Mouse (Mus musculus) adrenal gland, adult 18-20 months (tissue): ENCODE data around the gene Gm10644. TPM values are rescaled to one million over a fixed set of nuclear protein-coding genes. Genes with fewer than 3 reads are reported as not detected.
A peak's percentile ranks its signal among the peaks of the same experiment; 100 is the strongest.

Experiments
- DNase-seq, 2 experiments: peaks; one replicate each; pipeline ENCODE4 v3.0.0; 2021 to 2022; ENCODE audit warnings: low spot score in 2 of 2
- total RNA-seq, 2 experiments: library from RNA; stranded (reverse); gene quantifications; 1 replicate in 1 of 2; 2 replicates in 1 of 2; pipeline ENCODE4 v1.2.3; 2021

Gm10644 gene
- total RNA-seq, 2 experiments from 2014 or later: 1.2 to 1.7 TPM

DNA sequence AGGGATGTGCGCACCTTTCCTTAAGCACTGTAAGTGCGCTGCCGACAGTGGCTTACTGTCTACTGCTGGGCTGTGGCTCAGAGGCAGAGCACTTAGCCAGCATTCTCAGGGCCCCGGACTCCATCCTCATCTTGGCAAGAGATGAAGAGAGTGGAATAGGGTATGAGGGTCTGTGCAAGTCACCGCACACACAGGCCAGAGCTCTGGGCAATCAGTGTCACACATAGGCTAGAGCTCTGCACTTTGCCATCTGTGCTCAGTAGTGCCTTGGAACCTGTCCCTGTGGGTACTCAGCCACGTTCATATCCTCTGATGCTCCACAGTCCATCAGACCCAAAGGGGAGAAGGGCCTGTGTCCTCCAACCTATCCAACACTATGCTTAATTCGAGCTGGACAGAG, 26.5 kb upstream of the Gm10644 start:
- DNase-seq: no peak

DNA sequence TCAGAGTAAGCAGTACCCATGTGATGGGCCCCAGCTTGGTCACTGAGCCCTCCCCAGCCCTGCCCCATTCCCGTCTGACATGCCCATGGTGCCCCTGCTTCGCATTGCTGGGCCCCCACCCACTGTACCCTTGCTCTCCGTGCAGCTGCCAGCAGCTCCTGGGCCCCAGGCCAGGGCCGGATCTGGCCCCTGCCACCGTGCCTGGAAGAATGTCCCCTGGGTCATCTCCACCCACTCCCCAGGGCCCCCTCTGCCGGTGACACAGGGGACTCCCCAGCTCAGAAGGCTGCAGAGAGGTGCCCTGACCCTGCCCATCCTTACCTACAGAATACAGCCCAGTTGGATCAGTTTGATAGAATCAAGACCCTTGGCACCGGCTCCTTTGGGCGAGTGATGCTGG, 25.8 kb upstream of the Gm10644 start:
- no peak for DNase-seq

DNA sequence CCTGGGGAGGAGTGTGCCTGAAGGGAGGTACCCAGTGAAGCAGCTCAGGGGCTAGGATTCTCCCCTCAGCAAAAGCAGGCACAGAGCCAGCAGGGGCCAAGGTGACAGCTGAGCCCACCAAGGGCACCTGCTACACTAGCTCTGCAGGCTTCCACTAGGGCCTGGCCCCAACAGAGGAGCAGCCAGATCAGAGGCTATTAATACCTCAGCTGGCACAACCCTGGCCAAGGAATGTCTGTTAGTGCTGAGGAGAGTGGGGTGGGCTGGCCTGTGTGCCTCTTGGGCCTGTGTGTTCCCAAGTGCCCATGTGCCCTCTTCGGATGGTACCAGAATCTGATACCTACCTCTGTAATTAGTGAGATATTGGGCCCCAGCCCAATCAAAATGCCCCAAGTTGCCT, 25.2 kb upstream of the Gm10644 start:
- DNase-seq: no peak

DNA sequence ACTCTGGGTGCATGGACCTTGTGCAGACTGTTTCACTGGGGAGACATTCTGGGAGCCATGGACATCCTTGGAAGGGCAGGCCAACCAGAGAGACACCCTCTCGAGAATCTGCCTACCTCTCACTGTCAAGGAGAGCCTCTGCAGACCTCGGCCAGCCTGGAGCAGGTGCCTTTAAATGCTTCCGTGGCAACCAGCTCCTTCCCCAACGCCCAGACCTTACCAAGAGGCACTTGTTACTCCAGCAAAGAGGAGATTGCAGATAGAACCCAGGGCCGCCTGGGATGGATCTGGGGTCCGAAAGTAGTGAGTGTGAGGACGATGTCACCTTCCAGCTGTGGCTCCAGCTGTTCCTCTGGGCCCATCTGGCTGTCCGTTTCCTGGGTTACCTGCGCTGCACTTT, 23.2 kb upstream of the Gm10644 start:
- no peak for DNase-seq

DNA sequence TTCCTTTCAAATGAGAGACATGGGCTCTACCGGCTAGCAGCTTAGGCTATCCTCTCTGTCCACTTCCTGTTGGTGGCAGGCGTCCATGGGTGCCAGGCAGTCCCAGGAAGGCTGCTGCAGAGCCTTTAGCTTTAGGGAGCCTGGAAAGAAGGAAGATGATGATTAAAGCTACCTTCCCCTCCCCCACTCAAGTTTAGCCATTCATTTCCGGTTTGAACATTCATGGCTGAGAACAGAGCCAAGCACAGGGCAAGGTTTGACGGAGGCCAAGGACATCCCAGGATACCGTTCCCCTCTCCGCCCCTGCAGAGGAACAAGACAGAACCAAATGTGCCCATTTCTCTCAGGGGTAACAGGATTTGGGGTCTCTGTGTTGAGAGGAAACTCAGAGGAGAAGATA, 22.6 kb upstream of the Gm10644 start:
- no peak for DNase-seq

DNA sequence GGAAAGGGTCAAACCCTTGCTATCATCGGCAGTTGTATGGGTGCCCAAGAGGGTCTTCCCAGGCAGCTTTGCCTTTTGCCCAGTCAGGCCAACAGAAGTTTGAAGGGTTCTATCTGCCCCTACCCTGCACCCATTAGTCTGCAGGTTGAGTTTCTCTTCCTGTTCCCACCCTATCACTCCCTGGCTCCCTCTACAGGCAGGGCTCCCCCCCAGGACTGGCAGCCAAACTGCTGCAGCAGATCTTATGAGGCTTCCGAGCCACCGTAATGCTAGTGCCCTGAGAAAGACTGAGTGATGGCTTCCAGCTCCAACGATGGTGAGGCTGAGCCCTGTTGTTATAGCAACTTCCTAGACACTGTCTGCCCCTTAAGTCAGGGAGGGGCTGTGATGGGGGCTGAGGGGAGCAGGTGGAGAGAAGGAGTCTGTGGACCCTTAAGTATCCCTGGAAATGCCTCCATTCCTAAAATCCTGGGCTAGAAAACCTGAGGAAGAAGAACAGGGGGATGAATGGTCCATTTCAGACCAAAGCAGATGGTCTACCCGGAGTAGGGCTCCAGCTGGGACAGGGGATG, 21.9 kb upstream of the Gm10644 start:
- no peak for DNase-seq

DNA sequence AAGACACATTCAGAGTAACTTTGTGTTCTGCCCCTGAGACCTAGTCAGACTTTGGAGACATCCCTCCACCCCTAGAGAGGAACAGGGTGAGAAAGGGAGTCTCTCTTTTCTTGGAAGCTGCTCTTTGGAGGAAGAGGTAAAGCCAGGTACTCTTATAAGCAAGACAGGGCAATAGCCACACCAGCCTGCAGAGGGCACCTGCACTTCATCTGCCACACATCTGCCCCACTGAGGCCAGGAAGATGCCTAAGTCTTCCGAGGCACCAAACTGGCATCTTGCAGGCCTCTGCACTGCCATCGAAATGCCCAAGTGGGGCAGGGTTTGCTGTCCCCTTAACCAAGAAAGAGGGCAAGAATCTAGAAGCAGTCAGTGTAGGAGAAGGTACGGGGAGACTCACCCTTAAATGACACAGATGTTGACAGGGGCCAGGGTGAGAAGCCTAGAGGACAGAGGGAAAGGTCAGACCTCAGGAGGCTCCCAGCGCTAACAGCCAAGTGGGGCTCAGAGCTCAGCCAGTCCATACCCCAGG, 21.2 kb upstream of the Gm10644 start:
- no peak for DNase-seq

DNA sequence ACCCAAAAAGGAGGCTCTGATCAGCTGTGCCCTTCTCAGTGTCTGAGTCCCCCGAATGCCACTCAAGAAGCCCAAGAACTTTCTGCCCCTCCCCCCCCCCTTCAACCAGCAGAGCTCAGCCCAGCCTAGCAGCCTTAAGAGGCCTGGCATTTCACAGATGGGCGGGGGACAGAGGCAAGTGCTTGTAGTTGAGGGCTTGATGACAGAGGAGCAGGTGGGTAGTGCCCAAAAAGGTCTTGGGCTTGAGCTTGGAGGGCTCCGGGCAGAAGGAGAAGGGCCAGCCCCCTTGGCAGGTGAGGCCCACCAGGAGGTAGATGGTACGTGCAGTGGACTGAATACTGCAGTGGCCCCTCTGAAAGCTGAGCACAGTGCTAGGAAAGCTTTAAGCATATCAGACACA, 19.5 kb upstream of the Gm10644 start:
- DNase-seq: no peak

DNA sequence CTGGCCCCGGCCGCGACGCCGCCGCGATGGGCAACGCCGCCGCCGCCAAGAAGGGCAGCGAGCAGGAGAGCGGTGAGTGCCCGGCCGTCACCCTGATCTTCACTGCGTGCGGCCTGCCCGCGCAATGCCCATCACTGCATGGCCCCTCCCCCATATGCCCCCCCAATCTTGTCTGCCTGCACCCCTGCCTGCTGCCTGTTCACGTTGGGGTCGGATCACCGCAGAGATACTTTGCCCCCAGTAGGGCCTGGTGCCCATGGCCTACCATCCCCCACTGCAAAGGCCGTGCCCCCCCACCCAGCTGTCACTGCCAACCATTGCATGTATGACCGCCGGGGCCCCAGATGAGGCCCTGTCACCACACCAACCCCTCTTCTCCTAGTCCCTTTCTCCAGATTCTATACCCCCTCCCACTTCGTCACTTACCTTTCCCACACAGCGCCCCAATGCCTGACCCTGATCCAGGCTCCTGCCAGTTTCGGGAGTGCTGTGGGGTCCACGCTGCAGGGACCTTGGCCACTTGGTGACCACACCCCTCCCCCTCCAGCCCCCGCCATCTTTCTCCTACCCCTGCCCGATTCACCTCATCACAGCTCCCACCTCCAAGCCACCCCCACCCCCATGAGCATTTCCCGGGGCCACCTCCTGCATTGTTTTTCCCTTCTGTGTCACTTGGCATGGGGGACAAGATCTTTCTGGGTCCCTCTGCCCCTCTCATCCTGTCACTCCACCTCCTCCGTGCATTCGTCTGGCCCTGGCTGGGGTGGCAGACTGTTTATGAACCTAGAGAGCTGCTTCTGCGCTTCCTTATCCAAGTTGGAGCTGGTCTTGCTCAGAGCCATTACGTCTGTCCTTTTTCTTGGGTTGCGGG, 18.4 kb upstream of the Gm10644 start:
- no peak for DNase-seq

DNA sequence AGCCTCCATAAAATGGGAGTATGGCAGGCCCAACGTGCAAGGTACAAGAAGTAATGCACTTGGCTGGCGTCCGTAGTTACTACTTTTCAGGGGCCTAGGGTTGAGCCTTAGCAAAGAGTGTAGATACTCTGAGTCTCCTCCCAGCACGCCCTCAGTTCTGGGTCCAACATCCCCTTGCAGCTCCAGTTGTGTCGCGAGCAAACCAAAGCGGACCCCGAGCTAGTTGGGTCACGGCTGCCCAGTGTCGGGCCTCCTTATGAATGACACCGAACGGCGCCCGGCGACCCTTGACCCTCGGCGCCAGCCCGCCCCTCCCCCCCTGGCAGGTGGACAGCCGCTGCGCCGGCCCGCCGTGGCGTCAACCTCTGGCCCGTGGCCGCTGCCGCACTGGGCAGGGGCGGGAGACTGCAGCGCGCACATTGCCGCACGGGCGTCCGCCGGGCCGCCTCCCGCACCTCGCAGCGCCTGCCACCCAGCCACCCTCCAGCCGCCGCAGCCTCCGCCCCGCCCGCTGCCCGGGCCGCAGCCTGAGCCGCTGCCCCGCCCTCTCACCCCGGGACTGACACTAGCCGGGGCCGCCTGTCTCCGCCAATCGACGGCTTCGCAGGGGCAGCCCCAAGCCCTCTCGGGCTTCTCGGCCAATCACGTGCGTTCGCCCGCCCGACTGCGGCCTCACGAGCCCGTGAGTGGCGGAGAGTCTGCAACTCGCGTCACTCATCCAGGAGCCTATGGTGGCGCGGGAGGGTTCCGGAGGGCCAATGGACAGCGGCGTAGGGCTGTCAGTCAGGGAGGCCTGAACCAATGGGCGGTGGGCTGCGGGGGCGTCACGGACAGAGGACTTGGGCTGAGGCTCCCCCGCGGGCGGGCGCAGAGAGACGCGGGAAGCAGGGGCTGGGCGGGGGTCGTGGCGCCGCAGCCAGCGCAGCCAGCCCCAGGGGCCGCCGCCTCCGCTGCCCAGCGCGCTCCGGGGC, 17.4 kb upstream of the Gm10644 start, which contains the start of gene Prkaca:
TSS of gene Prkaca (plus strand) at position 844 of the 971 bp plus-strand sequence.
- DNase-seq: peak; percentile 91 to 93

DNA sequence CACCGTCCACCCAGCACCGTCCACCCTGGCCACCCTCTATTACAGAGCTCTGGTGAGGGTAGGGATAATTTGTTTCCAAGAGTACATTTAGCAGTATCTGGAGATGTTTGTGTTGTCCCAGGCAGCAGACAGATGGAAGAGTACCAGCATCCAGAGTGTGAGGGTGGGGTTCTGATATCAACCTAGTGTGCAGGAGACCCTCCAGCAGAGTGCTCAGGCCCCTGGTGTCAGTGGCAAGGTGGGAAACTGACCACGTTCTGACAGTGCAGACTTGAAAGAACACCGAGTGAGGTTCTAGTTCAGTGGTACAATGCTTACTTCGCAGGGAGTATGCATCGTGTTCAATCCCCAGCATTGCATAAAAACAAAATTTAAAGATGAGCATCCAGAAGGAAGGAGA, 16.7 kb upstream of the Gm10644 start:
- no peak for DNase-seq

DNA sequence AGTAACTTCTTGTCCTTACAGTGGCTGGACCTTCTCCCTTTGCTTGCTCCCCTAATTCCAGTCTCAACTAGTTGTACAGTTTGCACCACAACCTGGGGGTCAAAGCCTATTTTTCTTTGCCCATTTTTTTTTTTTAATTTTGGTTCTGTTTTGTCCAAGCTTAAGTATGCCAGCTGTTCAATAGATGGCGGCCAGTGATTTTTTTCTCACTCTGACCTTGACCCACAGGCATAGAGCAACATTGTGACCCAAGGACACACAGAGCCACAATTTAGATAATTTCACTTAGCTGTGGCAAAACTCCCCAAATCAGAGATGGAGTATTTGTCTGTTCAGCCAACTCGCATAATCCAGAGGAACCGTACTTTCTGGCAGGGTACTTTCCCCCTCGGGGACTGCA, 16.1 kb upstream of the Gm10644 start:
- DNase-seq: no peak

DNA sequence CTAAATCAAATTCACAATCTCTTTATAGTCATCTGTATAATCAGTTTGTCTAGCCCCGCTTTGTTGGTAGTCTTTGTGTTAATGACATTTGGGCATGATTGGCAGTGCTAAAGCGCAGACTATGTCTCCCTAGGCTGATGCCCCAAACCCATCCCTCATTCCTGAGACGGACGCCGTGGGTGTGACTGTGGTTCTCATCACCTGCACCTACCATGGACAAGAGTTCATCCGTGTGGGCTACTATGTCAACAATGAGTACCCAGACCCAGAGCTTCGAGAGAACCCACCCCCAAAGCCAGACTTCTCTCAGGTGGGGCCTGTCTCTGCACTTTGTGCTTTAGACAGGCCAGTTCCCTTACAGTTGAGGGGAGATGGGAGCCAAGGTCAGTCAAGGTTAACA, 12.7 kb upstream of the Gm10644 start:
- no peak for DNase-seq

DNA sequence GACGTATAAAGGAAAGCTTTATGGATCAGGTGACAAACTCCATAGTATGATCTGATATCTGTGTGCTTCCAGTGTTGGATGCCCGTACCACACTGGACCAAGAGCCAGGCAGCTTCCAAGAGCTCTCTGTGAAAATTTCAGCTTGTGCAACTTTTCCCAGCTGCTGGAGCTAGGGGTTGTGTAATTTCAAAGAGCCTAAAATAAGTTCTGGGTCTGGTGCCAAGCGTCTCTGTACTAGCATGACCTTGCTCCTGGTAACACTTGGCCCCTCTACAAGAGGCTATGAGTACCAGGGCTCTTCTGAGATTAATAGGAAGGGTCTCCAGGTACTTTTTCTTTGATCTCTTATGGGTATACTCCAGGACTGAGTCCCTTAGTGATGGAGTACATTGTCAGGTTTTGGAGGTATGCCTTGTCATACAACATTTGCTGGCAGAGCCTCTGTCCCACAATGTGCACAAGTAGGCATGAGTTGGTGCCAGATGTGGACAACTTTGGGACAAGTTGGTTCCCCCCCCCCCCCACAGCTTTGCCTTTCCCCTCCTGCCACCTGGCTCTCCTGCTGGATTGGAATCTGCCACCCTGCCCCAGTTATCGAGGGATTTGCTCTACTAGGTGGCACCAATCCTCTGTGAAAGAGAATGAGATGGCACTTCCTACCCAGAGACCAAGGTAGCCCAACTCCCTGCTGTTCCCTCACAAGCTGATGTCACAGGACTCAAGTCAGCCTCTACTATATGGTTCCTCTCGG, 9.2 kb upstream of the Gm10644 start:
- no peak for DNase-seq

DNA sequence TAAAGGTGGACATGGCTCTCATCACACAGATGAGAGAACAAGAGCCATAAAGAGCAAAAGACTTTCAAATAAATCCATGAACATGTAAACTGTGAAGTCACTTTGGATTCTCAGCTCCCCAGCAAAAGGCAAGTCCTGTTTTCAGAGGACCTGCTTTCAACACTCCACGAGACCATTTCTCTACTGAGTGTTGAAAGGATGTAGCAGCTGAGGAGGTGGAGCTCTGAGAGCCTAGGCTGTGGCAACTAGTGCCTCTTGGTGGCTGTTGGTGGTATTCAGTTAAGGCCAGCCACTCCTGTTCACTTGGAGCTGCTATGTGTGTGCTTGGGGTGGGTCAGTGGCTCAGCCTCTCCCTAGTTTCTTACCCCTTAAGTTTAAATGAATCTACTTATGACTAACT, 1.8 kb upstream of the Gm10644 start:
- DNase-seq: no peak

DNA sequence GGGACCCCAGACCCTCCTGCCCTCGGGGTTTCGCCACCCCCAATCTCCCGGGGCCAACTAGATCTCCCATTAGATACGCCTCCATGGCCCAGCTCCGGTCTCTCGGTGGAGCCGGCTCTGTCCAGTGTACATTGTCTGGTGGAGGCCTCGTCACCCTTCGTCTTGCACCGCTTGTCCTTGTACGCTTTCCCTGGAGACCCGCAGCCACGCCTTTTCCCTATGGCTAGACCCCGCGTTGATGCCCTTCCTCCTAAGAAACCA, 883 bp upstream of the Gm10644 start:
- no peak for DNase-seq

DNA sequence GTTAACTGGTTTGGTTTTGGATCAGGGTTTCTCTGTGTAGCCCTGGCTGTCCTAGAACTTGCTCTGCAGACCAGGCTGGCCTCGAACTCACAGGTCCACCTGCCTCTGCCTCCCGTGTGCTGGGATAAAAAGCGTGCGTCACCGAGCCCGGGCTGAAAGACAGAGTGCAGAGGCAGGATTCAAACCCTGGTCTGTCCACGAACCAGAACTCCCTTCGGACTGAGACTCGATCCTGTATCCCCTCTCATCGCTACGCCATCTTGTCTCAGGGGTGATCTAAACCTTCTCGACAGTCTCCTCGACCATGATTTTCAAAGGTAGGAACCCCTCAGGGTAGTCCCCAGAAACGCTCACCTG, 278 bp downstream of the Gm10644 start:
- DNase-seq: no peak

DNA sequence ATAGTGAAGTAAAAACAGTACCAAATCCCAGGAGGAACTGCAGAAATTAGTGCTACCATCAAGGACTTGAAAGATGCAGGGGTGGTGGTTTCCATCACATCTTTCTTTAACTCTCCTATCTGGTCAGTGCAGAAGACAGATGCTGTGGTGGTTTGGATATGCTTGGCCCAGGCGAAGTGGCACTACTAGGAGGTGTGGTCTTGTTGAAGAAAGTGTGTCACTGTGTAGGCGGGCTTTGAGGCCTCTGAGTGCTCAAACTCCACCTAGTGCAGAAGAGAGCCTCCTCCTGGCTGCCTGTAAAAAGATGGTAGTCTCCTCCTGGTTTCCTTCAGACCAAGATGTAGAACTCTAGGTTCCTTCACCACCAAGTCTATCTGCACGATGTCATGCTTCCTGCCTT, 9.5 kb downstream of the Gm10644 start:
- DNase-seq: no peak

DNA sequence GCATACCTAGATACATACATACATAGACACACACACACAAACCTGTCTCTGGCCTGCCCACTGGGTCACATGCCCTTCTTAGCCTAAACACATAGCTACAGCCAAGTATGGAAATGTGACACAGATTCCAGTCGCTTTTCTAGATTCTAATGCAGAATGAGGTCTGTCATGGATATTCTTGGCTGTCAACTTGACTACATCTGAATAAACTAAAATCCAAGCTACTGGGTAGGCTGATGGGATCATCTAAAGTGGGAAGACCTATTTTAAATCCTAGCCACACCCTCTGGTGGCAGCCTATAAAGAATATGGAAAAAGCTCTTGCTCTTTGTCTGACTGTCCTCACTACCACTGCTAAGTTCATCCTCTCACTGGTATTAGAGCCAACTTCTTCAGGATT, 12.6 kb downstream of the Gm10644 start:
- no peak for DNase-seq

DNA sequence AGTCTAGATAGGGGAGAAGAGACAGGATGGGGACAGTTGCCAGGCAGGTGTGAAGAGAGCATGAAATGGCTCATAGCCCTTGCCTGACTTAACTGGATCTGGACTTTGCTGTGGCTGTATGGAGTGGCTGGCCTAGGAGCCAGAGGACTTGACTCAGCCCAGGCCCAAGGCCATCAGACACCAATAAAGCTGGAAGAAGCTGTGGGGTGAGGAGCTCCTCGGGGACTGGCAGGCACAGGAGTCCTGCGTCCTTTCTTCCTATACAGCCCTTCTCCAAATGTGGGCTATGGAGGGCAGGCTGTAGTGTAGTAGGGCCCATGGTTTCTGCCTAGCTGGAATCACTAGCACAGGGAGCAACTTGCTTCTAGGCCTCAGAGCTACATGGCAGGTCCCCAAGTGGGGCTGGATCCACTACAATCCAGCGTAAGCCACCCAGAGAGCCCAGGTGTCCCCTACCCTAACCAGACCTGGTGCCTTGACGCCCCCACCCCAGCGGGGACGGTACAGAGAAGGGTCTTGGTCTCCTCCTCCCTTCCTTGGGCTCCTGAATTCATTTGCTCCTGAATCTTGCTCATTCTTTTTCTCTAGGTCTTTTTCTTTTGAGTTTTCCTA, 13.8 kb downstream of the Gm10644 start:
- DNase-seq: no peak

DNA sequence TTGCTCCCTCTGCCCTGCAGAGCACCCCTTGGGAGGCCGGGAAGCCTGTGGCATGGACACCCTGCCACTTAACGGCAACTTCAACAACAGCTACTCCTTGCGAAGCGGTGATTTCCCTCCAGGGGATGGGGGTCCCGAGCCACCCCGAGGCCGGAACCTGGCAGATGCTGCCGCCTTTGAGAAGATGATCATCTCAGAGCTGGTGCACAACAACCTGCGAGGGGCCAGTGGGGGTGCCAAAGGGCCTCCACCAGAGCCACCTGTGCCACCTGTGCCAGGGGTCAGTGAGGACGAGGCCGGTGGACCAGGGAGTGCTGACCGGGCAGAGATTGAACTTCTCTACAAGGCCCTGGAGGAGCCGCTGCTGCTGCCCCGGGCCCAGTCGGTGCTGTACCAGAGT, 16.7 kb downstream of the Gm10644 start:
- no peak for DNase-seq
